Mouse (Mus musculus) limb, embryonic 11.5 days (tissue): ENCODE results near the gene Zfp706. TPM values are rescaled to one million over a fixed set of nuclear protein-coding genes. Genes with fewer than 3 reads are reported as not detected.

Experiments
- ATAC-seq: fragments of 200-750 bp; cut with Nextera tagmentation; 2 replicates; pipeline ENCODE4 v1.8.0; 2017; ENCODE audit warnings: low read depth; ENCODE audit not compliant: insufficient number of reproducible peaks, low FRiP score, low TSS enrichment
- DNase-seq: peaks from one replicate; pipeline ENCODE4 v3.0.0-alpha.2; 2015; ENCODE audit warnings: low spot score
- H3K27ac ChIP-seq: fragments of 300-500 bp; sonication (generic); replicated peaks from 2 replicates; pipeline ENCODE4 v1.5.1; 2014; ENCODE audit warnings: low read depth, mild to moderate bottlenecking, low read length
- H3K27me3 ChIP-seq: fragments of 300-500 bp; sonication (generic); 2 replicates; pipeline ENCODE4 v1.6.1; 2014; ENCODE audit warnings: mild to moderate bottlenecking, low read length, mixed read lengths; ENCODE audit not compliant: control insufficient read depth, insufficient read depth
- H3K36me3 ChIP-seq: fragments of 300-500 bp; sonication (generic); 2 replicates; pipeline ENCODE4 v1.6.1; 2014; ENCODE audit warnings: mild to moderate bottlenecking, low read length, moderate library complexity, mixed read lengths; ENCODE audit not compliant: control insufficient read depth, insufficient read depth
- H3K4me1 ChIP-seq: fragments of 300-500 bp; sonication (generic); 2 replicates; pipeline ENCODE4 v1.6.1; 2014; ENCODE audit warnings: low read length, mixed read lengths; ENCODE audit not compliant: control insufficient read depth, insufficient read depth
- H3K4me2 ChIP-seq: fragments of 300-500 bp; sonication (generic); 2 replicates; pipeline ENCODE4 v1.6.1; 2014; ENCODE audit warnings: low read depth, mild to moderate bottlenecking, moderate library complexity; ENCODE audit not compliant: severe bottlenecking
- H3K4me3 ChIP-seq: fragments of 300-500 bp; sonication (generic); 2 replicates; pipeline ENCODE4 v1.5.1; 2014; ENCODE audit warnings: low read depth, low read length
- H3K9ac ChIP-seq: fragments of 300-500 bp; sonication (generic); 2 replicates; pipeline ENCODE4 v1.6.1; 2014; ENCODE audit warnings: mild to moderate bottlenecking, low read length
- H3K9me3 ChIP-seq: fragments of 300-500 bp; sonication (generic); 2 replicates; pipeline ENCODE4 v1.6.1; 2016; ENCODE audit warnings: low read length; ENCODE audit not compliant: control insufficient read depth
- WGBS: fragments of 180-500 bp; shearing (Covaris S2); extraction: QIAGEN DNeasy Blood & Tissue Kit; methylation state at CpG from one replicate; pipeline ENCODE4 v1.1.7; 2014; 5-methylcytosine and 5-hydroxymethylcytosine counted together
- polyA plus RNA-seq: library from polyadenylated mRNA; unstranded; fragments of >200 nt; fragmentation: Nextera tagmentation; extraction: Ambion mirVana; gene quantifications from 2 replicates; pipeline ENCODE4 v1.2.1, GENCODE M21; 2014

The Zfp706 gene
- polyA plus RNA-seq, 1 experiment from 2014 or later = 420 TPM

GRCm38 (mm10) chr15:36973290-36973689, 34.3 kb downstream of the Zfp706 start:
- no peak for ATAC-seq
- 85% methylated on average over 6 of the region's 6 CpGs for WGBS
- Histone ChIP-seq H3K9ac (no peak overlapping the region), H3K9me3 (no peaks in the 10 kb centered on the region), H3K4me1 (no peaks in the 10 kb centered on the region), H3K27me3 (no peaks in the 10 kb centered on the region), H3K4me3 (no peak overlapping the region), H3K4me2 (no peak overlapping the region), H3K36me3 (no peaks in the 10 kb centered on the region), H3K27ac (no peak overlapping the region)
- DNase-seq = no peak

- DNase-seq = no peak
- no peak overlapping the region for H3K27ac ChIP-seq
- WGBS = 86% methylated on average over 5 of the region's 5 CpGs
Measured at GRCm38 (mm10) chr15:36969794-36970193, 37.8 kb downstream of the Zfp706 start.

GRCm38 (mm10) chr15:36968295-36968694, 39.3 kb downstream of the Zfp706 start:
- Histone ChIP-seq H3K4me2 (peak overlapping the region; percentile 46; the same call in 1 of the 2 replicates), H3K36me3 (no peaks in the 10 kb centered on the region), H3K27me3 (no peaks in the 10 kb centered on the region), H3K27ac (no peak overlapping the region), H3K9ac (no peak overlapping the region; the same call in 1 of the 2 replicates), H3K4me3 (no peak overlapping the region), H3K9me3 (no peaks in the 10 kb centered on the region), H3K4me1 (peaks cover 11% of the 10 kb centered on the region; the same call in 1 of the 2 replicates)
- ATAC-seq (no peak), DNase-seq (no peak)
- 56% methylated on average over 1 of the region's 1 CpGs for WGBS

More at GRCm38 (mm10) chr15:36969794-36970193, 37.8 kb downstream of the Zfp706 start:
- no peak overlapping the region for H3K4me3 ChIP-seq
- no peak overlapping the region for H3K9ac ChIP-seq
- no peaks in the 10 kb centered on the region for H3K36me3 ChIP-seq
- H3K4me1 ChIP-seq = peaks cover 11% of the 10 kb centered on the region; the same call in 1 of the 2 replicates
- H3K27me3 ChIP-seq = no peaks in the 10 kb centered on the region
- ATAC-seq = no peak
- H3K4me2 ChIP-seq = no peak overlapping the region
- no peaks in the 10 kb centered on the region for H3K9me3 ChIP-seq

GRCm38 (mm10) chr15:36967381-36968211, 40.0 kb downstream of the Zfp706 start:
- Histone ChIP-seq H3K4me2 (peak overlapping the region; percentile 46), H3K4me3 (no peak overlapping the region), H3K36me3 (no peaks in the 10 kb centered on the region), H3K27me3 (no peaks in the 10 kb centered on the region), H3K4me1 (peaks cover 11% of the 10 kb centered on the region; the same call in 1 of the 2 replicates), H3K27ac (no peak overlapping the region), H3K9me3 (no peaks in the 10 kb centered on the region), H3K9ac (peak overlapping the region; percentile 32; the same call in 1 of the 2 replicates)
- ATAC-seq (peak; percentile 60; the same call in 1 of the 2 replicates), DNase-seq (peak; percentile 51)
- whole genome bisulfite sequencing = 41% methylated on average over 24 of the region's 24 CpGs

- peaks cover 11% of the 10 kb centered on the region; the same call in 1 of the 2 replicates for H3K4me1 ChIP-seq
- no peak overlapping the region for H3K27ac ChIP-seq
- H3K9ac ChIP-seq = 0 out of 2 replicates have a peak overlapping the region, but pooled peaks have one; percentile 13
- ATAC-seq = peak; percentile 44
- 42% methylated on average over 7 of the region's 7 CpGs for WGBS
- no peak for DNase-seq
- H3K27me3 ChIP-seq = no peaks in the 10 kb centered on the region
- H3K4me3 ChIP-seq = no peak overlapping the region
- no peaks in the 10 kb centered on the region for H3K36me3 ChIP-seq
- no peaks in the 10 kb centered on the region for H3K9me3 ChIP-seq
- H3K4me2 ChIP-seq = peak overlapping the region; percentile 46; the same call in 1 of the 2 replicates
Measured at GRCm38 (mm10) chr15:36966940-36967339, 40.6 kb downstream of the Zfp706 start.

GRCm38 (mm10) chr15:36966466-36966865, 41.1 kb downstream of the Zfp706 start:
- Histone ChIP-seq H3K4me3 (no peak overlapping the region), H3K4me2 (no peak overlapping the region)
- 77% methylated on average over 2 of the region's 2 CpGs for WGBS

GRCm38 (mm10) chr15:36965743-36966142, 41.8 kb downstream of the Zfp706 start:
- Histone ChIP-seq H3K9ac (no peak overlapping the region), H3K4me1 (peaks cover 11% of the 10 kb centered on the region; the same call in 1 of the 2 replicates), H3K27ac (no peak overlapping the region), H3K27me3 (no peaks in the 10 kb centered on the region), H3K9me3 (no peaks in the 10 kb centered on the region), H3K4me3 (no peak overlapping the region), H3K36me3 (no peaks in the 10 kb centered on the region), H3K4me2 (no peak overlapping the region)
- DNase-seq (no peak), ATAC-seq (no peak)
- WGBS = 87% methylated on average over 4 of the region's 4 CpGs

More at GRCm38 (mm10) chr15:36966466-36966865, 41.1 kb downstream of the Zfp706 start:
- H3K4me1 ChIP-seq = peaks cover 11% of the 10 kb centered on the region; the same call in 1 of the 2 replicates
- H3K27ac ChIP-seq = no peak overlapping the region
- H3K9ac ChIP-seq = no peak overlapping the region
- ATAC-seq (no peak), DNase-seq (no peak)
- H3K9me3 ChIP-seq = no peaks in the 10 kb centered on the region
- H3K27me3 ChIP-seq = no peaks in the 10 kb centered on the region
- no peaks in the 10 kb centered on the region for H3K36me3 ChIP-seq

GRCm38 (mm10) chr15:36962931-36963330, 44.6 kb downstream of the Zfp706 start:
- ATAC-seq (no peak), DNase-seq (no peak)
- Histone ChIP-seq H3K27ac (no peak overlapping the region), H3K4me3 (no peak overlapping the region), H3K9me3 (no peaks in the 10 kb centered on the region), H3K9ac (no peak overlapping the region), H3K4me2 (no peak overlapping the region), H3K4me1 (peaks cover 10% of the 10 kb centered on the region; the same call in 1 of the 2 replicates), H3K27me3 (no peaks in the 10 kb centered on the region), H3K36me3 (no peaks in the 10 kb centered on the region)
- WGBS = 89% methylated on average over 6 of the region's 6 CpGs
